Mouse (Mus musculus): ENCODE measurements around the gene Wwox. TPM values are rescaled to one million over a fixed set of nuclear protein-coding genes. Genes with fewer than 3 reads are reported as not detected.

Wwox gene
- polyA plus RNA-seq, 1 experiment, result 4.7 TPM

DNA sequence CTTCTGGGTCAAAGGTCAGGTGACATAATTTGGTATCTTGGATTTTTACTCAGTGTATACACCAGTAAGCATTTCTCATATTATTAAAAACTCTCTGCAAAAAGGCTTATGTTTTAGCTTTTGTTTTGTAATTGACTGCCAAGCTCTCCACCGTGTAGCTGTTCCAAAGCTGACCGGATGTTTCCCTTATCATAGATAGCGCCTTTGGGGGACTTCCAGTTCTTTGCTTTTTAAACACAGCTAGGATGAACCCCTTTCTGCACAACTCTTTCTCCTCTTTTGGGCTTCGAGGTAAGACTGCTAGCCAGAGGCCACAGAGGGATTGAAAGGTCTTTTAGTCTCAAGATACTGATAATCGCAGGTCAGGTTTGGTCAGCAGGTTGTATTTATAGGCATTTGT is 883.0 kb downstream of the Wwox start:
- no peaks in the 10 kb centered on the region for H3K27me3 ChIP-seq (replicated peaks)
- peaks cover 63% of the 10 kb centered on the region for H3K9me3 ChIP-seq
- H3K4me3 ChIP-seq (replicated peaks), result no peak overlapping the region
- TF ChIP-seq FLI1 (IDR thresholded peaks at IDR 0.05; ENCODE audit: low read length) (no peak), GATA1 (IDR thresholded peaks at IDR 0.05; ENCODE audit: borderline replicate concordance, low read length) (no peak)
- H3K4me1 ChIP-seq, result no peaks in the 10 kb centered on the region
- no peaks in the 10 kb centered on the region for H3K36me3 ChIP-seq (replicated peaks; ENCODE audit: low read length)

DNA sequence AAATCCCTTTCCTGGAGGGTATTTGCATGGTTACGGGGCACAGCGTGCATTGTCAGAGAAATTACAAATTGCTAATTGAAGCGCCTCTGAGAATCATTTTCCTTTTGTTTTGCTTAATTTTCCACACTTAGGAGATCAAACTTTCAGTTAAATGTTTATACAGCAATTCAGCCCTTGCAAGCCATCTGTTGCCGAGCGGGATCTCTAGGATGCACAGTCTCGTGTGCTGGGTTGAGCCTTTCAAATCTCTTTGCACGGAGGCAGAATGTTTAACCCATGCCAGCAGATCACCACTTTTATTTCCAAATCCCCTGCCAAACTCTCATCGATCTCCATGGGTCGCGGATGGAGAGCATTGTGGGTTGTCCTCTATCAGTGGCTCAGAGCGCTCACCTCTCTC is 891.2 kb downstream of the Wwox start:
- Histone ChIP-seq H3K27me3 (replicated peaks) (no peaks in the 10 kb centered on the region), H3K4me1 (no peaks in the 10 kb centered on the region), H3K9me3 (peaks cover 76% of the 10 kb centered on the region), H3K4me3 (replicated peaks) (no peak overlapping the region), H3K36me3 (replicated peaks; ENCODE audit: low read length) (no peaks in the 10 kb centered on the region)
- TF ChIP-seq FLI1 (IDR thresholded peaks at IDR 0.05; ENCODE audit: low read length) (no peak), GATA1 (IDR thresholded peaks at IDR 0.05; ENCODE audit: borderline replicate concordance, low read length) (no peak)

DNA sequence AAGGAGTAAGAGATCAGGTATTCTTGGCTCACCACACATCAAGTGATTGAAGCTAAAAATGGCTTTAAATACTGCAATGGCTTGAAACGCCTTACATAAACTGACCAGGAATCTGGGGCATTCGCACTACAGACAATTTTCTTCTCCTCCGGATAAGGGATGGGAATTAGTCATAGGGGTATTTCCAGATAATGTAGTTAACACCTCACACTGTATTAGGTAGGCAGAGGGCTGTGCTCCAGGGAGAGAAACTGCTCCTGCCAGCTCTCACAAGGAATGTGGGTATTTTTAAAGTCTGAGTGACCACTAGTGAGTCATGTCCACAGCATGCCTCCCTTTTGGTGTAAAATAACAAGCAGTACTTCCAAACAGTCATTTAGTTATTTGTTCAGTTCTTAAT is 894.5 kb downstream of the Wwox start:
- peaks cover 71% of the 10 kb centered on the region for H3K9me3 ChIP-seq
- H3K4me1 ChIP-seq, result no peaks in the 10 kb centered on the region
- no peaks in the 10 kb centered on the region for H3K27me3 ChIP-seq (replicated peaks)
- TF ChIP-seq FLI1 (IDR thresholded peaks at IDR 0.05; ENCODE audit: low read length), result no peak
- H3K36me3 ChIP-seq (replicated peaks; ENCODE audit: low read length), result no peaks in the 10 kb centered on the region
- no peak overlapping the region for H3K4me3 ChIP-seq (replicated peaks)

DNA sequence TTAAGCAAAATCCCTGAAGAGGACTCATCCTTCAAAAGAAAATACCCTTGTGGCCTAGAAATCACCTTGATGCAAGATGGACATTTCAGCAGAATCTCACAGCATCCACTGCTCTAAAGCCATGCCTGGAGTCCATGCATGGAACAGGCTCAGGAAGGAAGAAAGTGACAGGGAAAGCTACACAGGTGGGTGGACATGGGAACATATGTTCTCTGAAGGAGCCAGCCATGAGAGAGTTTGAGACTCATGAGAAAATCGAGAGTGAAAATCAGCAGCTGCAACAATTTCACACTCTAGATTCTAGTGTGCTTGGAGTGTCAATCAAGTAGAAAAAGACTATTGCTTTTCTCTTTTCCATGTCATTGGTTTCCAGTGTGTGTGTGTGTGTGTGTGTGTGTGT is 896.9 kb downstream of the Wwox start:
- TF ChIP-seq GATA1 (IDR thresholded peaks at IDR 0.05; ENCODE audit: borderline replicate concordance, low read length) (no peak), FLI1 (IDR thresholded peaks at IDR 0.05; ENCODE audit: low read length) (no peak)
- Histone ChIP-seq H3K4me3 (replicated peaks) (no peak overlapping the region), H3K27me3 (replicated peaks) (no peaks in the 10 kb centered on the region), H3K9me3 (peaks cover 60% of the 10 kb centered on the region), H3K4me1 (no peaks in the 10 kb centered on the region), H3K36me3 (replicated peaks; ENCODE audit: low read length) (no peaks in the 10 kb centered on the region)

DNA sequence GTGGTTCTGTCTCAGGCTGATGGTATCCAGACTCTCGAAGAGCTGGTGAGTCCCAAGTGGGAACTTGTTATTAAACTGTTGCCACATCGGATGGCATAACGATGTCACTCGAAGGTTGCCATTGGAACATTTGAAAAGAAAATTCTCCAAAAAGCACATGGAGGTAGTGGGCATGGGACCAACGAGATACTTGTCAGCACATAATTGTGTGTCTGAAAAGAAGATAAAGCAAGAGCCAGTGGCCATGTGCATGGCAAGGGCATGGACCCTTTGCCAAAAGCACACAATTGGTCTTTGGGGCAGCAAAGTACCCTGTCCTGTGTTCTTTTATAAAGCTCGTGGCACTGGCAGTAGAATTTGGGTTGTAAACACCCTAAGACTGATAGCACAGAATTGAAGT is 909.2 kb downstream of the Wwox start:
- TF ChIP-seq FLI1 (IDR thresholded peaks at IDR 0.05; ENCODE audit: low read length) (no peak), GATA1 (IDR thresholded peaks at IDR 0.05; ENCODE audit: borderline replicate concordance, low read length) (no peak)
- peaks cover 29% of the 10 kb centered on the region for H3K9me3 ChIP-seq
- no peaks in the 10 kb centered on the region for H3K27me3 ChIP-seq (replicated peaks)
- H3K36me3 ChIP-seq (replicated peaks; ENCODE audit: low read length), result no peaks in the 10 kb centered on the region
- no peak overlapping the region for H3K4me3 ChIP-seq (replicated peaks)
- no peaks in the 10 kb centered on the region for H3K4me1 ChIP-seq

DNA sequence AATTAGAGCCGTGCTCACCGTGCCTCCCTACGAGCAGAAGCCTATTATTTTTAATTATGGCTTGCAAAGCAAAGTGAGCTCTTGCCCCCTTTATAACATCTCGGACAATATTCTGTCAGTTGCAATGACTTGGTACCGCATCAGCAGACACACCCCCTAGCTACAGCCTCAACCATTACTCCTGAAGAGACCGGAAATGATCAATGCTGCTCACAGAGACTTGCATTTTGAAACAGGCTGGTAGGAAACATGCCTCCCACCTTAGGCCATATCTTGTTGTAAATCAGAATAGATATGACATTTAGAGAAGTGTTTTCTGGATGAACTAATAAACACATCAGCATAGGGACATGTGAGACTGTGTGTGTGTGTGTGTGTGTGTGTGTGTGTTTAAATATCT is 911.3 kb downstream of the Wwox start:
- H3K27me3 ChIP-seq (replicated peaks), result no peaks in the 10 kb centered on the region
- H3K4me1 ChIP-seq, result no peaks in the 10 kb centered on the region
- H3K4me3 ChIP-seq (replicated peaks), result no peak overlapping the region
- no peaks in the 10 kb centered on the region for H3K36me3 ChIP-seq (replicated peaks; ENCODE audit: low read length)
- peaks cover 37% of the 10 kb centered on the region for H3K9me3 ChIP-seq
- TF ChIP-seq FLI1 (IDR thresholded peaks at IDR 0.05; ENCODE audit: low read length), result no peak
- TF ChIP-seq GATA1 (IDR thresholded peaks at IDR 0.05; ENCODE audit: borderline replicate concordance, low read length), result no peak

DNA sequence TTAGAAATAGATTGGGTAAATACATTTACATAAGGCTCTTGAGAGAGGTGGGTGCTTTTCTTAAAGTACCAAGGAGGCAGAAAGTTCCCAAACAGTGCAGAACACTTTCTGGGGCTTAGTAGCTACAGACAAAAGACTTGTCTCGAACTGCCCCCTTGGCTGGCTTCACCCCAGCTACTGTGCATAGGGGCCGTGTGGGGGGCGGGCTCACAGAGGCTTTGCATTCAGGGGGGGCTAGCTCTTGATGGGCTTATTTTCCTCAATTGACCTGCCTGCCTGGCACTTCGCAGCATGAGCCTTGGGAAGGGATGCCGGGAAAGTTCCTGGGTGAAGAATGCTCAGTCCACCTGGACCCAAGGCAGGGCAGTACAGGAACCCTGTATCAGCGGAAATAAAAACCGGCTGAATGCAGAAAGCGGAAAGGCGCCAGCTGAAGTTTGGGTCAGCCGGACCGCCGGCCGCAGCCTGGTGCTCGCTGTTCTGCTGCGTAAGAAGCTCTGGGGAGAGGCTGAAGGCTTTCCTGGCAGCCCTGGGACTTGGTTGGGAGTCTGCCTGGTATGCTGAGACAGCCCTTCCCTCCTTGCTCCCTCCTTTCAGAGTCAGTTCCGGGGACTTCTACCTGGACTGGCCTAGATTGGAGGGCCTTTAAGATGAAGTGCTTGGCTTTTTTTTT is 918.3 kb downstream of the Wwox start:
- TF ChIP-seq FLI1 (IDR thresholded peaks at IDR 0.05; ENCODE audit: low read length), result no peak
- no peak for TF ChIP-seq GATA1 (IDR thresholded peaks at IDR 0.05; ENCODE audit: borderline replicate concordance, low read length)
- H3K4me3 ChIP-seq (replicated peaks), result no peak overlapping the region
- H3K36me3 ChIP-seq (replicated peaks; ENCODE audit: low read length), result no peaks in the 10 kb centered on the region
- H3K4me1 ChIP-seq, result no peaks in the 10 kb centered on the region
- H3K27me3 ChIP-seq (replicated peaks), result no peaks in the 10 kb centered on the region
- peaks cover 57% of the 10 kb centered on the region for H3K9me3 ChIP-seq

DNA sequence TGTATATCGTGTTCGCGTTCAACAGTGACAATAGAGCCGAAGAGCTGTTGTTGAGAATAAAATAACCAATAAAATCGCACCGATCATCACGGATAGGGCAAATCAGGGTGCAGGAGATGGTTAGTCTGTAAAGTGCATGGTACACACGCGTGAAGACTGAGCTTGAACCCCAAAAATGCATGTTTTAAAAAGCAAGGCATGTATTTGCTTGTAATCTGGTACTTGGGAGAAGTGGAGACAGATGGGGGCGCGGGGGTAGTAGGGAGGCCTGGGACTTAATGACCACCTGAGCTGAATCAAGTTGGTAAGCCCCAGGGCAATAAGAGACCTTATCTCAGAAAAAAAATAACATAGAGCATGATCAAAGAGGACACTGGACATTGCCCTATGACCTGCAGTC is 919.0 kb downstream of the Wwox start:
- Histone ChIP-seq H3K9me3 (peaks cover 53% of the 10 kb centered on the region), H3K27me3 (replicated peaks) (no peaks in the 10 kb centered on the region), H3K4me1 (no peaks in the 10 kb centered on the region), H3K36me3 (replicated peaks; ENCODE audit: low read length) (no peaks in the 10 kb centered on the region), H3K4me3 (replicated peaks) (no peak overlapping the region)
- TF ChIP-seq FLI1 (IDR thresholded peaks at IDR 0.05; ENCODE audit: low read length) (no peak), GATA1 (IDR thresholded peaks at IDR 0.05; ENCODE audit: borderline replicate concordance, low read length) (no peak)

DNA sequence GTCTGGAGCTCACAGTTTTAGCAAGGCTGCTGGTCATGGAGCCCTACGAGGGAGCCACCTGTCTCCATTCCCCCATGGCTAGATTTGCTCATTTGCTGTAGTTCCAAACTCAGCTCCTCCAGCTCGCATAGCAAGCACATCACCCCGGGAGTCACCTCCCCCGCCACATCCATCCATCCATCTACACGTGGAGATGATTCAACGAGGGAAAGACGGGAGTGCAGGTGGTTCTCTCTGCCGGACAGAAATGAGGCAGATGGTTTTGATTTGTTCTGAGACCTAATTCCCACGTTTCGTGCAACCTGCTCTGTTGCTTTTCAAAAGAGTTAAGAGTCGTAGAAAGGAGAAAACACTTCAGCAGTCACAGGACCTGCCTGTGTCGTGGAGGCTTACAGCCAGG is 920.2 kb downstream of the Wwox start:
- Histone ChIP-seq H3K9me3 (peaks cover 42% of the 10 kb centered on the region), H3K4me3 (replicated peaks) (no peak overlapping the region), H3K27me3 (replicated peaks) (no peaks in the 10 kb centered on the region), H3K4me1 (no peaks in the 10 kb centered on the region), H3K36me3 (replicated peaks; ENCODE audit: low read length) (no peaks in the 10 kb centered on the region)
- TF ChIP-seq GATA1 (IDR thresholded peaks at IDR 0.05; ENCODE audit: borderline replicate concordance, low read length) (no peak), FLI1 (IDR thresholded peaks at IDR 0.05; ENCODE audit: low read length) (no peak)

DNA sequence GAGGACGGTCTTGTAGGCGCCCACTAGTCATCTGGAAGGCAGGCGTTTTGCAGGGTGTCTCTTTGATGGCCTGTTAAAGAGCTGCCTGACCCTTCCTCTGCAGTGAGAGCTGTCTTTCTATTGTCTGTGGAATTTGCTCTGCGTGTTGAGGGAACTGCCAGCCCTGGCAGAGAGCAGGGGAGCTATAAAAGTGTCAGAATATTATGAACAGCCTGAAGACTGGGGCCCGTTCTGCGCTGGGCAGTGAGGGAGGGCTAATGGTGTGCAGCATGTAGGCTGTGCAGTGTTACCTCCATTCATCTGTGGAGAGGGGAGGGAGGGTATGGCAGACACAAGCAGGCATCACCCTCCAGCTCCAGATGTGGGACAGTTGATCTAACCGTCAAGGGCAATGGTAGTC is 923.1 kb downstream of the Wwox start:
- H3K4me1 ChIP-seq, result no peaks in the 10 kb centered on the region
- H3K27me3 ChIP-seq (replicated peaks), result no peaks in the 10 kb centered on the region
- peaks cover 42% of the 10 kb centered on the region for H3K9me3 ChIP-seq
- TF ChIP-seq FLI1 (IDR thresholded peaks at IDR 0.05; ENCODE audit: low read length), result no peak
- TF ChIP-seq GATA1 (IDR thresholded peaks at IDR 0.05; ENCODE audit: borderline replicate concordance, low read length), result no peak
- peak overlapping the region; percentile 24 for H3K4me3 ChIP-seq (replicated peaks)
- H3K36me3 ChIP-seq (replicated peaks; ENCODE audit: low read length), result no peaks in the 10 kb centered on the region

DNA sequence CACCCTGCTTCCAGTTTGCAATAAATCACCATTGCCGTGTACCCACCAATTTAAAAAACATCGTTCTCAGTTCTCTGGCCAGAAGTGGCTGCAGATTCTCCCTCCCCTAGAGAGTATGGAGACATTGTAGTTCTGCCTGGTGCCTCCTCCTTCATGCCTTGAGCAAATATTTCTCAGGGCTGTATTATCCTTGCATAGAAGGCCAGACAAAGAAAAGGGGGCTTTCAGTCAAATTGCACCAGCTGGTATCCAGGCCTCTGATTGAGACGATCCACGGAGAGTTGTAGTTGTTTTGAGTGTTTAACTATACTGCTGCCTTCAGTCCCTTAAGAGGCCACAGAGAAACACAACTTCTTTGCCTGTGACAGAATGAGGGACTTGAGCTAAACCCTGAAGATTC is 935.5 kb downstream of the Wwox start:
- H3K4me3 ChIP-seq (replicated peaks), result no peak overlapping the region
- TF ChIP-seq GATA1 (IDR thresholded peaks at IDR 0.05; ENCODE audit: borderline replicate concordance, low read length) (no peak), FLI1 (IDR thresholded peaks at IDR 0.05; ENCODE audit: low read length) (no peak)
- H3K36me3 ChIP-seq (replicated peaks; ENCODE audit: low read length), result no peaks in the 10 kb centered on the region
- H3K9me3 ChIP-seq, result peaks cover 18% of the 10 kb centered on the region
- H3K27me3 ChIP-seq (replicated peaks), result no peaks in the 10 kb centered on the region
- H3K4me1 ChIP-seq, result no peaks in the 10 kb centered on the region

All from megakaryocyte, embryonic 14.5 days (primary cell).